Comparison of ENCODE assay signal across 8 mouse cellular contexts in the genomic region with DNA sequence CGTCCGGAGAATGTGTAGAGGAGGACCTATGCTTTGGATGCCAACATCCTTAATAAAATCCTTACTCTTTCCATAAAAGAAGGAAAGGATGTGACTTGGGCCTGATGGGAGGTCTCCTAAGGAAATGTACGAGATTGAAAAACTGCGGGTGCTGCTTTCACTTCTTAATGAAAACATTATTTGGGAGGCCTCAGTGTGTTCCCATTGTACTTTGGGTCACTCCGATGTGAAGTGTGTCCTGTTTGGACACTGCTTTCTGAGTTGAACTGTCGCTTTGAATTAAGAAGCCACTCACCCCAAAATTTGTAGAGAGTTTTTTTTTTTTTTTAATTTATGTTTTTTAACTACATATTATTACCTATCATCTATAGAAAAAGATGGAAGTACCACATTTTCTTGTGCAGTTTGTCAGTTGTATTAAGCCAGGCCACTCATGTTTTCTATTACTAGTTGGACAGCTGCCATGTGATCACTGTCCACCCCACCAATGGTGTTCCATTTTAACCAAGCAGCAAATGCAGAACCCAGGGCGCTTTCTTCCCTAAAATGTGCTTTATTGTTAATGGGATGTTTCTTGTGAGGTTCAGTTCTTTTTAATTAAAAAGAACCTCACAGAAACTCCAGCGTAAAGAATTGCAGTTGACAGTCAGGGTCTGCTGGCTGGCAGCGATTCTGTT. TPM values are rescaled to one million over a fixed set of nuclear protein-coding genes. Genes with fewer than 3 reads are reported as not detected.
DNase-seq lines count a peak whose midpoint lies in the region; ATAC-seq and TF ChIP-seq lines count a peak whose summit lies in the region.

No protein-coding gene starts in this region.

- 29% methylated on average over 9 of the region's 9 CpGs for WGBS in heart, embryonic 12.5 days
- 28% methylated on average over 9 of the region's 9 CpGs for WGBS in bone marrow, adult 2 months
- WGBS in heart, embryonic 16.5 days, result 31% methylated on average over 9 of the region's 9 CpGs
- WGBS in liver, embryonic 16.5 days (ENCODE audit: insufficient replicate concordance), result 30% methylated on average over 9 of the region's 9 CpGs

- no peak for DNase-seq in heart, postnatal 4 days
- DNase-seq in layer of hippocampus, adult 11-12 months (ENCODE audit: low spot score), result no peak
- no peak for DNase-seq in left cerebral cortex, adult 11 months (ENCODE audit: low spot score)
- no peak for DNase-seq in thymus, adult 18-20 months

- no peaks in the 10 kb centered on the region; the same call in 1 of the 2 replicates for H3K9me3 ChIP-seq in heart, embryonic 12.5 days (replicated peaks)
- no peaks in the 10 kb centered on the region for H3K9me3 ChIP-seq in heart, embryonic 16.5 days (replicated peaks; ENCODE audit: control insufficient read depth, low read length)
- H3K9me3 ChIP-seq in liver, embryonic 16.5 days (replicated peaks; ENCODE audit: control insufficient read depth, low read length), result no peaks in the 10 kb centered on the region

- peak overlapping the region; percentile 73 for H3K4me3 ChIP-seq in heart, embryonic 12.5 days
- H3K4me3 ChIP-seq in bone marrow, adult 2 months (replicated peaks; ENCODE audit: control insufficient read depth, low read depth, low read length), result peak overlapping the region; percentile 68
- peak overlapping the region; percentile 66 for H3K4me3 ChIP-seq in heart, embryonic 16.5 days (ENCODE audit: low read length)
- H3K4me3 ChIP-seq in liver, embryonic 16.5 days (ENCODE audit: low read depth, low read length), result peak overlapping the region; percentile 61

- TF ChIP-seq POLR2A in bone marrow, adult 2 months (IDR thresholded peaks at IDR 0.05; ENCODE audit: borderline replicate concordance, control insufficient read depth, low read depth, low read length), result no peak

- peak overlapping the region; percentile 74 for H3K27ac ChIP-seq in heart, embryonic 12.5 days (ENCODE audit: poor library complexity, severe bottlenecking)
- no peak overlapping the region for H3K27ac ChIP-seq in bone marrow, adult 2 months (ENCODE audit: control insufficient read depth, insufficient read depth, low read depth, low read length, poor library complexity)
- H3K27ac ChIP-seq in heart, embryonic 16.5 days (ENCODE audit: low read length), result peak overlapping the region; percentile 73; the same call in 1 of the 2 replicates
- no peak overlapping the region for H3K27ac ChIP-seq in liver, embryonic 16.5 days (ENCODE audit: low read length)

- no peak for TF ChIP-seq CTCF in bone marrow, adult 2 months (IDR thresholded peaks at IDR 0.05; ENCODE audit: control insufficient read depth, insufficient read depth, low read length)

- ATAC-seq in heart, embryonic 12.5 days (ENCODE audit: insufficient number of reproducible peaks, low FRiP score), result no peak
- no peak for ATAC-seq in heart, embryonic 16.5 days (replicated peaks; ENCODE audit: extremely low read depth, insufficient read depth, low FRiP score)
- no peak for ATAC-seq in liver, embryonic 16.5 days (ENCODE audit: low read depth)

- H3K36me3 ChIP-seq in heart, embryonic 12.5 days, result peaks cover 5% of the 10 kb centered on the region; the same call in 1 of the 2 replicates
- no peaks in the 10 kb centered on the region for H3K36me3 ChIP-seq in heart, embryonic 16.5 days (ENCODE audit: control insufficient read depth, insufficient read depth)
- H3K36me3 ChIP-seq in liver, embryonic 16.5 days (ENCODE audit: control insufficient read depth, insufficient read depth), result no peaks in the 10 kb centered on the region

- 0 out of 2 replicates have a peak, but pooled peaks cover 2% of the 10 kb centered on the region for H3K4me1 ChIP-seq in heart, embryonic 12.5 days (replicated peaks)
- no peaks in the 10 kb centered on the region for H3K4me1 ChIP-seq in bone marrow, adult 2 months (ENCODE audit: control insufficient read depth, insufficient read depth, low read length)
- H3K4me1 ChIP-seq in heart, embryonic 16.5 days (ENCODE audit: control insufficient read depth, insufficient read depth, low read length), result peaks cover 3% of the 10 kb centered on the region; the same call in 1 of the 2 replicates
- no peaks in the 10 kb centered on the region for H3K4me1 ChIP-seq in liver, embryonic 16.5 days (ENCODE audit: control insufficient read depth, low read depth, low read length)

- H3K27me3 ChIP-seq in heart, embryonic 12.5 days (replicated peaks), result no peaks in the 10 kb centered on the region
- H3K27me3 ChIP-seq in heart, embryonic 16.5 days (ENCODE audit: control insufficient read depth, insufficient read depth, low read length), result no peaks in the 10 kb centered on the region
- H3K27me3 ChIP-seq in liver, embryonic 16.5 days (ENCODE audit: control insufficient read depth, insufficient read depth, low read depth, low read length), result no peaks in the 10 kb centered on the region

- H3K4me2 ChIP-seq in heart, embryonic 12.5 days, result peak overlapping the region; percentile 64
- H3K4me2 ChIP-seq in heart, embryonic 16.5 days (ENCODE audit: low read depth, low read length), result peak overlapping the region; percentile 63
- H3K4me2 ChIP-seq in liver, embryonic 16.5 days (ENCODE audit: low read depth, low read length), result peak overlapping the region; percentile 67

- peak overlapping the region; percentile 74 for H3K9ac ChIP-seq in heart, embryonic 12.5 days
- peak overlapping the region; percentile 69 for H3K9ac ChIP-seq in heart, embryonic 16.5 days (ENCODE audit: low read length)
- peak overlapping the region; percentile 58 for H3K9ac ChIP-seq in liver, embryonic 16.5 days (ENCODE audit: low read depth, low read length)

RNA-seq across cellular contexts. Expression of a gene that starts 29.2 kb away (rescaled TPM):
- 0.31 and 0.45 TPM in 2 replicates for polyA plus RNA-seq in heart, embryonic 12.5 days (2016; fragmentation: Nextera tagmentation; extraction: Ambion mirVana)
- total RNA-seq in heart, postnatal 4 days (2021), result 1 to 10 TPM; 1.6 to 1.7 TPM
- not detected in 2 replicates for polyA plus RNA-seq in bone marrow, adult 2 months (2011; ENCODE audit: insufficient read depth, insufficient read length, low replicate concordance, missing spikeins)
- polyA plus RNA-seq in heart, embryonic 16.5 days (2015; fragmentation: Nextera tagmentation; extraction: Ambion mirVana), result 0.76 and 0.96 TPM in 2 replicates
- 0.22 TPM in 2 replicates for polyA plus RNA-seq in liver, embryonic 16.5 days (2015; fragmentation: Nextera tagmentation; extraction: Ambion mirVana)

RNA-seq across cellular contexts. Expression of a gene that starts 42.3 kb away (rescaled TPM):
- 0.44 and 0.88 TPM in 2 replicates for polyA plus RNA-seq in heart, embryonic 12.5 days (2016; fragmentation: Nextera tagmentation; extraction: Ambion mirVana)
- under 1 TPM; 0.36 to 0.62 TPM for total RNA-seq in heart, postnatal 4 days (2021)
- polyA plus RNA-seq in bone marrow, adult 2 months (2011; ENCODE audit: insufficient read depth, insufficient read length, low replicate concordance, missing spikeins), result not detected in 2 replicates
- 1.5 and 1.6 TPM in 2 replicates for polyA plus RNA-seq in heart, embryonic 16.5 days (2015; fragmentation: Nextera tagmentation; extraction: Ambion mirVana)
- not detected in 2 replicates for polyA plus RNA-seq in liver, embryonic 16.5 days (2015; fragmentation: Nextera tagmentation; extraction: Ambion mirVana)

Comparison
In these comparisons a context has a peak if more than half of its experiments do, and no peak if none do; other contexts are left out.
1. H3K27ac ChIP-seq: peak in heart, embryonic 12.5 days (single experiment) and heart, embryonic 16.5 days (single experiment); none in bone marrow, adult 2 months (single experiment) and liver, embryonic 16.5 days (single experiment).
2. Peak in every context shown above with its lines, with median percentiles within 50 percentile points of each other: H3K4me2 ChIP-seq, H3K4me3 ChIP-seq and H3K9ac ChIP-seq.